Mouse (Mus musculus) MEL (cell line): ENCODE results near the gene Gm10377. TPM values are rescaled to one million over a fixed set of nuclear protein-coding genes. Genes with fewer than 3 reads are reported as not detected.
"Not testable (repeated sequence)": the region's sequence is repeated elsewhere in the genome, so short reads cannot be mapped to it uniquely, and the experiment has no call there.

Experiments used
- DNase-seq: peaks from one replicate; pipeline ENCODE4 v3.0.0; 2011; ENCODE audit warnings: low read depth, low spot score
- H3K27ac ChIP-seq: 2 replicates; pipeline ENCODE4 v1.5.1; 2012; ENCODE audit warnings: low read depth, mild to moderate bottlenecking, control low read depth, low read length, moderate library complexity; ENCODE audit not compliant: control insufficient read depth
- H3K27me3 ChIP-seq, 2 experiments: fragments of 150-350 bp in 1 of 2; sonication (generic) in 1 of 2; 2 replicates each; pipeline ENCODE4 v1.6.1; 2012; ENCODE audit warnings: low read length in 2 of 2, mild to moderate bottlenecking in 2 of 2, improper control_type of control experiment in 1 of 2, moderate library complexity in 1 of 2; ENCODE audit not compliant: insufficient read depth in 2 of 2, control insufficient read depth in 1 of 2
- H3K36me3 ChIP-seq, 2 experiments: 2 replicates each; pipeline ENCODE4 v1.6.1; 2012 to 2014; ENCODE audit warnings: low read length in 2 of 2, improper control_type of control experiment in 1 of 2, inconsistent platforms in 1 of 2, mild to moderate bottlenecking in 1 of 2; ENCODE audit not compliant: insufficient read depth in 2 of 2, control insufficient read depth in 1 of 2
- H3K4me1 ChIP-seq, 2 experiments: fragments of 150-350 bp in 1 of 2; sonication (generic) in 1 of 2; 2 replicates each; pipeline ENCODE4 v1.6.1; 2012; ENCODE audit warnings: low read length in 2 of 2, improper control_type of control experiment in 1 of 2, mild to moderate bottlenecking in 1 of 2; ENCODE audit not compliant: insufficient read depth in 2 of 2, control insufficient read depth in 1 of 2
- H3K4me3 ChIP-seq, 2 experiments: fragments of 150-350 bp in 1 of 2; sonication (generic) in 1 of 2; 2 replicates each; pipeline ENCODE4 v1.5.1; 2012; ENCODE audit warnings: low read depth in 2 of 2, low read length in 2 of 2, mild to moderate bottlenecking in 2 of 2, moderate library complexity in 2 of 2, control low read depth in 1 of 2, improper control_type of control experiment in 1 of 2; ENCODE audit not compliant: control insufficient read depth in 1 of 2, insufficient read depth in 1 of 2
- H3K79me2 ChIP-seq: 2 replicates; pipeline ENCODE4 v1.6.1; 2012; ENCODE audit warnings: mild to moderate bottlenecking, low read length, moderate library complexity; ENCODE audit not compliant: control insufficient read depth, poor library complexity, insufficient read depth
- H3K9ac ChIP-seq: 2 replicates; pipeline ENCODE4 v1.6.1; 2012; ENCODE audit warnings: low read depth, mild to moderate bottlenecking, control low read depth, low read length, moderate library complexity; ENCODE audit not compliant: control insufficient read depth, poor library complexity, severe bottlenecking
- H3K9me3 ChIP-seq: fragments of 150-350 bp; sonication (generic); replicated peaks from 2 replicates; pipeline ENCODE4 v1.6.1; 2012; ENCODE audit warnings: mild to moderate bottlenecking, low read length, improper control_type of control experiment, moderate library complexity; ENCODE audit not compliant: insufficient read depth
- polyA plus RNA-seq, 2 experiments: library from polyadenylated mRNA; stranded (reverse) in 1 of 2; unstranded in 1 of 2; fragments of >175 nt in 1 of 2; fragments of >200 nt in 1 of 2; gene quantifications; 2 replicates each; pipeline versions ENCODE4 v1.2.1 to v1.2.4; 2012; ENCODE audit warnings: low replicate concordance in 2 of 2, low read depth in 1 of 2; ENCODE audit not compliant: insufficient read length in 2 of 2, insufficient read depth in 1 of 2, missing spikeins in 1 of 2
- total RNA-seq: library from RNA; depleted of rRNA; stranded (reverse); fragments of 300-350 nt; gene quantifications from 2 replicates; pipeline ENCODE4 v1.2.3, GENCODE M21; 2012; rRNA removed

Gene Gm10377
- not detected in 2 replicates for total RNA-seq
- polyA plus RNA-seq, result not detected

- DNase-seq, H3K4me3 ChIP-seq, H3K9ac ChIP-seq, H3K36me3 ChIP-seq, H3K27me3 ChIP-seq, H3K9me3 ChIP-seq, H3K79me2 ChIP-seq, H3K4me1 ChIP-seq, H3K27ac ChIP-seq: not testable (repeated sequence)
These were observed at the start of gene Gm10377 for GRCm38 (mm10) chr14:42797887-42798286. Gene Gm10377, minus strand, starts transcription at chr14:42797987.

GRCm38 (mm10) chr14:42768721-42769120 is 29.1 kb downstream of the Gm10377 start, which contains the start of gene Gm3015:
Gene Gm3015, minus strand, starts transcription at chr14:42768821.
- H3K9me3 ChIP-seq, H3K9ac ChIP-seq, H3K79me2 ChIP-seq, H3K27ac ChIP-seq, H3K27me3 ChIP-seq, DNase-seq, H3K4me1 ChIP-seq, H3K36me3 ChIP-seq, H3K4me3 ChIP-seq: not testable (repeated sequence)

Other genes with a start within 250 kb of the Gm10377 start
- gene Gm17124, start 198.1 kb downstream of the Gm10377 start, total RNA-seq, result not detected in 2 replicates
- gene Gm17124, start 198.1 kb downstream of the Gm10377 start, polyA plus RNA-seq, result not detected
- not detected in 2 replicates for gene Gm3633, start 156.1 kb downstream of the Gm10377 start, total RNA-seq
- not detected for gene Gm3633, start 156.1 kb downstream of the Gm10377 start, polyA plus RNA-seq
- not detected in 2 replicates for gene Gm10378, start 142.0 kb downstream of the Gm10377 start, total RNA-seq
- gene Gm10378, start 142.0 kb downstream of the Gm10377 start, polyA plus RNA-seq, result not detected
- not detected in 2 replicates for gene Gm3015, start 29.2 kb downstream of the Gm10377 start, total RNA-seq
- not detected for gene Gm3015, start 29.2 kb downstream of the Gm10377 start, polyA plus RNA-seq
- not detected in 2 replicates for gene Gm21977, start 55.5 kb upstream of the Gm10377 start, total RNA-seq
- not detected for gene Gm21977, start 55.5 kb upstream of the Gm10377 start, polyA plus RNA-seq
- gene Gm8082, start 195.6 kb upstream of the Gm10377 start, total RNA-seq, result not detected in 2 replicates
- not detected for gene Gm8082, start 195.6 kb upstream of the Gm10377 start, polyA plus RNA-seq
- not detected in 2 replicates for gene Gm10376, start 217.6 kb upstream of the Gm10377 start, total RNA-seq
- not detected for gene Gm10376, start 217.6 kb upstream of the Gm10377 start, polyA plus RNA-seq